Comparison of ENCODE assay signal across 8 mouse cellular contexts in the genomic region with DNA sequence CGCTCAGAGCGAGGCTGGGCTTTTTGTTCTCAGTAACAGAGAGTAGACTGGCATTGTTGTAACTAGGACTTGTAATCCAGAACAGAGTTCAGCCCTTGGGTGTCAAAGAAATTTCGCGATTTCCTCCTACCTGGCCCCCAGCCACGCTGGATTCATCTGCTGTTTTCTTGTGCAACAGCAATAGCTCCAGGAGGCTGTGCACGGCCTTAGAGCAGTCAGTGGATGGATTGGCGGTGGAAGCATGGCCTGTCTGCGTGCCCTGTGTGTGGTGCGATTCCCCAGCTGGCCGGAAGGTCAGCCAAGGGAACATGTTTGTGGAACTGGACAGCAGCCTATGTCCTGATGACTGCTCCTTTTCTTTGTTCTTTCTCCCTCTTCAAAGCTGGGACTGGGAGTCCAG. TPM values are rescaled to one million over a fixed set of nuclear protein-coding genes. Genes with fewer than 3 reads are reported as not detected.
A peak's percentile ranks its signal among the peaks of the same experiment; 100 is the strongest.
DNase-seq lines count a peak whose midpoint lies in the region; ATAC-seq and TF ChIP-seq lines count a peak whose summit lies in the region.

No protein-coding gene starts in this region.

- H3K9ac ChIP-seq in heart, postnatal 0 days (replicated peaks; ENCODE audit: low read depth, low read length), result no peak overlapping the region

- peak; percentile 20; the same call in 1 of the 2 replicates for ATAC-seq in frontal cortex, adult (ENCODE audit: low TSS enrichment)
- peak; percentile 64; the same call in 1 of the 2 replicates for ATAC-seq in heart, postnatal 0 days (ENCODE audit: insufficient read depth, low read depth)

- no peak for TF ChIP-seq POLR2A in brain, embryonic 14.5 days (IDR thresholded peaks at IDR 0.05; ENCODE audit: borderline replicate concordance, extremely low read depth, insufficient read depth, insufficient read length, poor library complexity, severe bottlenecking)

- H3K4me1 ChIP-seq in heart, postnatal 0 days (ENCODE audit: control insufficient read depth, insufficient read depth), result no peaks in the 10 kb centered on the region

- no peaks in the 10 kb centered on the region for H3K36me3 ChIP-seq in heart, postnatal 0 days (replicated peaks; ENCODE audit: control insufficient read depth, insufficient read depth, low read length)

- no peaks in the 10 kb centered on the region for H3K9me3 ChIP-seq in heart, postnatal 0 days (replicated peaks; ENCODE audit: control insufficient read depth, low read length)

- no peak for DNase-seq in frontal cortex, postnatal 10 days (ENCODE audit: low spot score in 2 of 2)
- peak; percentile 23 for DNase-seq in brain, embryonic 14.5 days (ENCODE audit: low read depth)
- no peak for DNase-seq in heart, postnatal 0 days (ENCODE audit: low spot score)
- DNase-seq in ovary, postnatal 10 days (ENCODE audit: low spot score), result peak; percentile 28
- DNase-seq in left cerebral cortex, adult 9 months (ENCODE audit: low spot score in 2 of 2), result no peak
- no peak for DNase-seq in frontal cortex, postnatal 14 days (ENCODE audit: low spot score in 2 of 2)
- no peak for DNase-seq in right cerebral cortex, adult 18-20 months

- no peak overlapping the region for H3K4me2 ChIP-seq in heart, postnatal 0 days (ENCODE audit: low read depth, low read length)

- no peak overlapping the region for H3K27ac ChIP-seq in heart, postnatal 0 days (ENCODE audit: low read depth)

- 80% methylated on average over 10 of the region's 10 CpGs for WGBS in heart, postnatal 0 days

- TF ChIP-seq EP300 in heart, postnatal 0 days (IDR thresholded peaks at IDR 0.05; ENCODE audit: low read depth), result no peak

- no peaks in the 10 kb centered on the region for H3K27me3 ChIP-seq in heart, postnatal 0 days (ENCODE audit: control insufficient read depth, insufficient read depth, low read length)

- TF ChIP-seq CTCF in brain, embryonic 14.5 days (IDR thresholded peaks at IDR 0.05; ENCODE audit: borderline replicate concordance, extremely low read depth, insufficient read depth, insufficient read length), result no peak
- TF ChIP-seq CTCF in heart, postnatal 0 days (IDR thresholded peaks at IDR 0.05; ENCODE audit: low read depth), result no peak

- H3K4me3 ChIP-seq in heart, postnatal 0 days (ENCODE audit: low read depth, low read length), result no peak overlapping the region

RNA-seq across cellular contexts. Expression of a gene that starts 46.4 kb away (rescaled TPM):
- 53.9 and 61.9 TPM in 2 replicates for polyA plus RNA-seq in brain, embryonic 14.5 days (2012; rRNA removed)
- total RNA-seq in heart, postnatal 0 days (2014; rRNA removed; ENCODE audit: low replicate concordance), result 18.4 and 40.3 TPM in 2 replicates
- 19.1 and 20.4 TPM in 2 replicates for polyA plus RNA-seq in heart, postnatal 0 days (2015; fragmentation: Nextera tagmentation; extraction: Ambion mirVana)

Comparison
In these comparisons a context has a peak if more than half of its experiments do, and no peak if none do; other contexts are left out.
1. DNase-seq: peak in brain, embryonic 14.5 days (single experiment) and ovary, postnatal 10 days (single experiment); none in frontal cortex, postnatal 10 days (0 of 2), heart, postnatal 0 days (single experiment), left cerebral cortex, adult 9 months (0 of 2), frontal cortex, postnatal 14 days (0 of 2) and right cerebral cortex, adult 18-20 months (single experiment).